Mouse (Mus musculus): ENCODE results near the gene Anks4b. TPM values are rescaled to one million over a fixed set of nuclear protein-coding genes. Genes with fewer than 3 reads are reported as not detected.

Anks4b gene
- total RNA-seq (2021) = under 1 TPM; 0.49 to 0.52 TPM

GRCm38 (mm10) chr7:120173603-120174244, at the start of gene Anks4b:
Gene Anks4b, plus strand, starts transcription at chr7:120173858.
- no peak for DNase-seq (ENCODE audit: extremely low spot score in 1 of 2, low spot score in 1 of 2)

GRCm38 (mm10) chr7:120124844-120125243, 48.8 kb upstream of the Anks4b start:
- DNase-seq (ENCODE audit: extremely low spot score in 1 of 2, low spot score in 1 of 2) = peak; percentile 60 to 75

- no peak for DNase-seq (ENCODE audit: extremely low spot score in 1 of 2, low spot score in 1 of 2)
These were observed 46.5 kb upstream of the Anks4b start for GRCm38 (mm10) chr7:120126976-120127685.

GRCm38 (mm10) chr7:120127686-120128059, 46.0 kb upstream of the Anks4b start:
- DNase-seq (ENCODE audit: extremely low spot score in 1 of 2, low spot score in 1 of 2) = no peak

- DNase-seq (ENCODE audit: extremely low spot score in 1 of 2, low spot score in 1 of 2) = no peak
These were observed 44.7 kb upstream of the Anks4b start for GRCm38 (mm10) chr7:120128951-120129350.

GRCm38 (mm10) chr7:120142743-120143142, 30.9 kb upstream of the Anks4b start:
- no peak for DNase-seq (ENCODE audit: extremely low spot score in 1 of 2, low spot score in 1 of 2)

- DNase-seq (ENCODE audit: extremely low spot score in 1 of 2, low spot score in 1 of 2) = no peak
These were observed 28.5 kb upstream of the Anks4b start, which contains the start of gene Zp2 for GRCm38 (mm10) chr7:120145191-120145590. Gene Zp2, minus strand, starts transcription at chr7:120145291.

- no peak for DNase-seq (ENCODE audit: extremely low spot score in 1 of 2, low spot score in 1 of 2)
These were observed 23.4 kb upstream of the Anks4b start for GRCm38 (mm10) chr7:120150257-120150656.

- no peak for DNase-seq (ENCODE audit: extremely low spot score in 1 of 2, low spot score in 1 of 2)
These were observed 22.8 kb upstream of the Anks4b start for GRCm38 (mm10) chr7:120150898-120151297.

- no peak for DNase-seq (ENCODE audit: extremely low spot score in 1 of 2, low spot score in 1 of 2)
These were observed 16.7 kb upstream of the Anks4b start for GRCm38 (mm10) chr7:120156841-120157409.

GRCm38 (mm10) chr7:120157575-120158061, 16.0 kb upstream of the Anks4b start:
- DNase-seq (ENCODE audit: extremely low spot score in 1 of 2, low spot score in 1 of 2) = no peak

GRCm38 (mm10) chr7:120158121-120158613, 15.5 kb upstream of the Anks4b start:
- no peak for DNase-seq (ENCODE audit: extremely low spot score in 1 of 2, low spot score in 1 of 2)

GRCm38 (mm10) chr7:120163581-120164251, 9.9 kb upstream of the Anks4b start:
- no peak for DNase-seq (ENCODE audit: extremely low spot score in 1 of 2, low spot score in 1 of 2)

- no peak for DNase-seq (ENCODE audit: extremely low spot score in 1 of 2, low spot score in 1 of 2)
These were observed 1.4 kb upstream of the Anks4b start for GRCm38 (mm10) chr7:120172188-120172700.

- no peak for DNase-seq (ENCODE audit: extremely low spot score in 1 of 2, low spot score in 1 of 2)
These were observed 1.3 kb downstream of the Anks4b start for GRCm38 (mm10) chr7:120174723-120175504.

GRCm38 (mm10) chr7:120177611-120178010, 4.0 kb downstream of the Anks4b start:
- no peak for DNase-seq (ENCODE audit: extremely low spot score in 1 of 2, low spot score in 1 of 2)

- DNase-seq (ENCODE audit: extremely low spot score in 1 of 2, low spot score in 1 of 2) = no peak
These were observed 5.3 kb downstream of the Anks4b start for GRCm38 (mm10) chr7:120178935-120179334.

- no peak for DNase-seq (ENCODE audit: extremely low spot score in 1 of 2, low spot score in 1 of 2)
These were observed 6.9 kb downstream of the Anks4b start for GRCm38 (mm10) chr7:120180547-120180946.

- DNase-seq (ENCODE audit: extremely low spot score in 1 of 2, low spot score in 1 of 2) = no peak
These were observed 8.0 kb downstream of the Anks4b start for GRCm38 (mm10) chr7:120181401-120182230.
